Mouse (Mus musculus): ENCODE measurements around the gene H2al1c. TPM values are rescaled to one million over a fixed set of nuclear protein-coding genes. Genes with fewer than 3 reads are reported as not detected.
"Not testable (repeated sequence)": the region's sequence is repeated elsewhere in the genome, so short reads cannot be mapped to it uniquely, and the experiment has no call there.

The H2al1c gene
- not detected in 3 replicates for total RNA-seq (2017)

DNA sequence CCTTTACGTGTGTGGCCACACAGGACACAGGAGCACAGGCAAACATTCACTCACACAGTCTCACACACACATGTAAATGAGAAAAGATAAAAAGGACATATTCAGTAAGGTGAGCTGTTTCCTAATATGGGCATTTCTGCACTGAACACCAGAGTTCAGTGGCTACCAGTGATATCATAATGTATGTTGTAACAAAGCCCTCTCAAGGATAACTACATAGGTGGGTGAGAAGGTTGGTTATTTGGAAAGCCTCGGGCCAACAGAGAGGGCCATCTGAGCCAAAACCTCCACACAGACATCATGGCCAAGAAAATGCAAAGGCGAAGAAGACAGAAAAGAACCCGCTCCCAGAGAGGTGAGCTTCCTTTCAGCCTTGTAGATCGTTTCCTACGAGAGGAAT lies at the start of gene H2al1c:
Gene H2al1c, plus strand, starts transcription at position 301 of the 400 bp plus-strand sequence.
- ATAC-seq (replicated peaks; ENCODE audit: insufficient number of reproducible peaks, low FRiP score, low TSS enrichment, poor library complexity, severe bottlenecking): not testable (repeated sequence)

DNA sequence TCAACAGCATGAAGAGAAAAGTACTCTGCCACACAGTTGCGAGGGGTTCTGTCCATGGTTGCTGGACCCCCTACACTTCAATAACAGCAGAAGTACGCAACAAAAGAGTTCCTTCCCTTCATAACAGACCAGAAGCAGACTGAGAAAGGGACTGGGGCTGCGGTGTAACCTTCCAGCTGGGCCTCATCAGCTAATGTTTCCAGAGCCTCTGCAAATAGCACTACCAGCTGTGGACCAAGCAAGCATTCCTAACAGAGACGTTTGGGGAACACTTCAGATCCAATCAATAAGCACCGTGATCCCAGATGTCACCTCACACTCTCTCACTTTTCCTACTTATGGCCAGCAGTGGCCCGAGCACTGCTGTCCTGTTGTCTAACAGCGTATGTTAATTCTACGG lies 40.5 kb upstream of the H2al1c start:
- ATAC-seq (replicated peaks; ENCODE audit: insufficient number of reproducible peaks, low FRiP score, low TSS enrichment, poor library complexity, severe bottlenecking): no peak

- ATAC-seq (replicated peaks; ENCODE audit: insufficient number of reproducible peaks, low FRiP score, low TSS enrichment, poor library complexity, severe bottlenecking): no peak
Observed at GRCm38 (mm10) chrX:11267791-11268190, 37.7 kb upstream of the H2al1c start.

DNA sequence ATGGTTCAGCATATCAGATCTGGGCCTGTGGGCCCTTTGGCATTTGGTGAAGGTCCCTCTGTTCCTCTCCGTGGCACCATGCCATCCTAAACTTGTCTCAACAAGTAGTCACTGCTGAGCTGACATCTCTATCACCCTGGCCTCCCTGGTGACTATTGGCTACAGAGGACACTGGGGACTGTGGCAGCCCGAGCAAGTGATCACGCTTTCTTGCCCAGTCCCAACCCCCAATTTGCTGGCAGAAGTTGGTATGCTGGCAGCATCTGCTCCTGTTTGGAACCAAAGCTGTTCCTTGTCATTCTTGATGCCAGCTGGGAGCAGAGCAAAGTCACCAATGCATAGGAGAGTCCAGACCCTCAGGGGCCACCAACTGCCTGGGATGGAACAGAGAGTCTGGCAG lies 36.4 kb upstream of the H2al1c start:
- no peak for ATAC-seq (replicated peaks; ENCODE audit: insufficient number of reproducible peaks, low FRiP score, low TSS enrichment, poor library complexity, severe bottlenecking)

GRCm38 (mm10) chrX:11273190-11273589 lies 32.3 kb upstream of the H2al1c start:
- ATAC-seq (replicated peaks; ENCODE audit: insufficient number of reproducible peaks, low FRiP score, low TSS enrichment, poor library complexity, severe bottlenecking): no peak

DNA sequence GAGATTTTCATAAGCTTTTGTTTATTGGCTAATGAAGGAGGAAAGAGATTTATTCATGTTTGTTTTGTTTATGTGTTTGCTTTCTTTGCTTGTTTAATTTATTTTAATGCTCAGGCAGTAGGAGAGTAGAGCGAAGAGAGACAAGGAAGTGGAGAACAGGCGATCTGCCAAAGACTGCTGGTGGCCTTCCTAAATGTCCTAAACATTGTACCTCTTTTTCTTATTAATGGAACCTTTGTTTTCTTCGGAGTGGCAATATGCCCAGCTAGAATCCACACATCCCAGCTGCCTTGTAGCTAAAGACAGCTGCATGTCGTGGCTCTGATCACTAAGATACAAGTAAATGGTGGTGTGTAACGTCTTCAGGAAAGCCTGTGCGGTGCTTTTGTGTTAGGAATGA lies 28.4 kb upstream of the H2al1c start:
- ATAC-seq (replicated peaks; ENCODE audit: insufficient number of reproducible peaks, low FRiP score, low TSS enrichment, poor library complexity, severe bottlenecking): no peak

DNA sequence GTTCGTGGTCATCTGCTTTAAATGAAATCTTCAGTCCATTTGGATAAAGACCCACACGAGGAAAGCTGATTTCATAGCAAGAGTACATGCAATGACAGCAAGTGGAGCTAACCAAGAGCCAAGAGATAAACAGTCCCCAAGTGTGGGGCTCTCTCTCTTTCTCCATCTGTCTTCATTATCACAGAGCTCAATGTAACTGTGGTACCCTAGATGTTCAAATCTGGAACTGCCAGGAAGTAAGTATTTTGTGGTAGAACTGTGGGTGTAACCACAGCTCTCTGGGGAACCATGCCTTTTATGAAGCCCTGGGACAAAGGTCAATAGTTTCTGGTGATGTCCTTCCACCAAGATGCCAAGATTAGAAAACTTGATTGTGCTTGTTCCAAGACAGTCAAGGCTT lies 24.7 kb upstream of the H2al1c start:
- ATAC-seq (replicated peaks; ENCODE audit: insufficient number of reproducible peaks, low FRiP score, low TSS enrichment, poor library complexity, severe bottlenecking): no peak

DNA sequence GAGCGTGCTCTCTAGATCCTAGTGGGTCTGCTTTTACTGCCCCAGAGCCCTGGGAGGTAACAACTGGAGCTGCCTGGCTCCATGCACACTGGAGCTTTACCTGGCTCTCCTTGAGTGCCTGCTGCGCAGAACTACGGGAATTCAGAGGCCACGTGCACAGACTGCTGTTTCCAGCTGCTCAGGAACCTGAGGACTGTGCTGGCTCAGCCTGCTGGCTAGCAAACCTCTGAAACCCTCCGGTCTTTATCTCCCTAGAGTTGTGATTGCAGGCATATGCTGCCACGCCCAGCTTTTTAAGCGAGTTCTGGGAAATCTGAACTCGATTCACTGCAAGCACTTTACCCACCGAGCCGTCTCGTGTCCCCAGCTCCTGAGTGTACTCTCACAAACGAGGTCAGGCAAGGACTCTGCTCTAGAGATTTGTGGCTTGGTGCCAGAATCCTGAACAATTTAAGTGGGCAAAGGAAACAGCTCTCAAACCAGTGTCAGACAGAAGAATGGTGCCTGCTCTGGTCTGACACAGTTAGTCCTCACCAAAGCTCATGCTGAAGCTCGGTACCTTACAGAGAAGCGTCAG lies 17.1 kb upstream of the H2al1c start:
- ATAC-seq (replicated peaks; ENCODE audit: insufficient number of reproducible peaks, low FRiP score, low TSS enrichment, poor library complexity, severe bottlenecking): no peak

- ATAC-seq (replicated peaks; ENCODE audit: insufficient number of reproducible peaks, low FRiP score, low TSS enrichment, poor library complexity, severe bottlenecking): no peak
Observed at GRCm38 (mm10) chrX:11289244-11289643, 16.2 kb upstream of the H2al1c start.

- ATAC-seq (replicated peaks; ENCODE audit: insufficient number of reproducible peaks, low FRiP score, low TSS enrichment, poor library complexity, severe bottlenecking): not testable (repeated sequence)
Observed at GRCm38 (mm10) chrX:11298957-11299356, 6.5 kb upstream of the H2al1c start, which contains the start of gene H2al1a. H2al1a (plus strand) TSS chrX:11299257.

GRCm38 (mm10) chrX:11302132-11302531 lies 3.3 kb upstream of the H2al1c start, which contains the start of gene H2al1b:
H2al1b (plus strand) TSS chrX:11302432.
- not testable (repeated sequence) for ATAC-seq (replicated peaks; ENCODE audit: insufficient number of reproducible peaks, low FRiP score, low TSS enrichment, poor library complexity, severe bottlenecking)

- ATAC-seq (replicated peaks; ENCODE audit: insufficient number of reproducible peaks, low FRiP score, low TSS enrichment, poor library complexity, severe bottlenecking): not testable (repeated sequence)
Observed at GRCm38 (mm10) chrX:11308524-11308923, 3.1 kb downstream of the H2al1c start, which contains the start of gene H2al1d. H2al1d (plus strand) TSS chrX:11308824.

DNA sequence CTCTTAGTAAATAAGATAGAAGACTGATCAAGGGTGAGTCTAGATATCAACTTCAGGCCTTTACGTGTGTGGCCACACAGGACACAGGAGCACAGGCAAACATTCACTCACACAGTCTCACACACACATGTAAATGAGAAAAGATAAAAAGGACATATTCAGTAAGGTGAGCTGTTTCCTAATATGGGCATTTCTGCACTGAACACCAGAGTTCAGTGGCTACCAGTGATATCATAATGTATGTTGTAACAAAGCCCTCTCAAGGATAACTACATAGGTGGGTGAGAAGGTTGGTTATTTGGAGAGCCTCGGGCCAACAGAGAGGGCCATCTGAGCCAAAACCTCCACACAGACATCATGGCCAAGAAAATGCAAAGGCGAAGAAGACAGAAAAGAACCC lies 6.2 kb downstream of the H2al1c start, which contains the start of gene H2al1e:
Gene H2al1e, plus strand, starts transcription at position 301 of the 400 bp plus-strand sequence.
- not testable (repeated sequence) for ATAC-seq (replicated peaks; ENCODE audit: insufficient number of reproducible peaks, low FRiP score, low TSS enrichment, poor library complexity, severe bottlenecking)

GRCm38 (mm10) chrX:11314858-11315257 lies 9.4 kb downstream of the H2al1c start, which contains the start of gene H2al1f:
H2al1f (plus strand) TSS chrX:11315158.
- not testable (repeated sequence) for ATAC-seq (replicated peaks; ENCODE audit: insufficient number of reproducible peaks, low FRiP score, low TSS enrichment, poor library complexity, severe bottlenecking)

DNA sequence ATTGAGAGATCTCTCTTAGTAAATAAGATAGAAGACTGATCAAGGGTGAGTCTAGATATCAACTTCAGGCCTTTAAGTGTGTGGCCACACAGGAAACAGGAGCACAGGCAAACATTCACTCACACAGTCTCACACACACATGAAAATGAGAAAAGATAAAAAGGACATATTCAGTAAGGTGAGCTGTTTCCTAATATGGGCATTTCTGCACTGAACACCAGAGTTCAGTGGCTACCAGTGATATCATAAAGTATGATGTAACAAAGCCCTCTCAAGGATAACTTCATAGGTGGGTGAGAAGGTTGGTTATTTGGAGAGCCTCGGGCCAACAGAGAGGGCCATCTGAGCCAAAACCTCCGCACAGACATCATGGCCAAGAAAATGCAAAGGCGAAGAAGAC lies 12.5 kb downstream of the H2al1c start, which contains the start of gene H2al1g:
Gene H2al1g, plus strand, starts transcription at position 301 of the 400 bp plus-strand sequence.
- ATAC-seq (replicated peaks; ENCODE audit: insufficient number of reproducible peaks, low FRiP score, low TSS enrichment, poor library complexity, severe bottlenecking): not testable (repeated sequence)

DNA sequence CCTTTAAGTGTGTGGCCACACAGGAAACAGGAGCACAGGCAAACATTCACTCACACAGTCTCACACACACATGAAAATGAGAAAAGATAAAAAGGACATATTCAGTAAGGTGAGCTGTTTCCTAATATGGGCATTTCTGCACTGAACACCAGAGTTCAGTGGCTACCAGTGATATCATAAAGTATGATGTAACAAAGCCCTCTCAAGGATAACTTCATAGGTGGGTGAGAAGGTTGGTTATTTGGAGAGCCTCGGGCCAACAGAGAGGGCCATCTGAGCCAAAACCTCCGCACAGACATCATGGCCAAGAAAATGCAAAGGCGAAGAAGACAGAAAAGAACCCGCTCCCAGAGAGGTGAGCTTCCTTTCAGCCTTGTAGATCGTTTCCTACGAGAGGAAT lies 15.7 kb downstream of the H2al1c start, which contains the start of gene H2al1h:
Gene H2al1h, plus strand, starts transcription at position 301 of the 400 bp plus-strand sequence.
- ATAC-seq (replicated peaks; ENCODE audit: insufficient number of reproducible peaks, low FRiP score, low TSS enrichment, poor library complexity, severe bottlenecking): not testable (repeated sequence)

DNA sequence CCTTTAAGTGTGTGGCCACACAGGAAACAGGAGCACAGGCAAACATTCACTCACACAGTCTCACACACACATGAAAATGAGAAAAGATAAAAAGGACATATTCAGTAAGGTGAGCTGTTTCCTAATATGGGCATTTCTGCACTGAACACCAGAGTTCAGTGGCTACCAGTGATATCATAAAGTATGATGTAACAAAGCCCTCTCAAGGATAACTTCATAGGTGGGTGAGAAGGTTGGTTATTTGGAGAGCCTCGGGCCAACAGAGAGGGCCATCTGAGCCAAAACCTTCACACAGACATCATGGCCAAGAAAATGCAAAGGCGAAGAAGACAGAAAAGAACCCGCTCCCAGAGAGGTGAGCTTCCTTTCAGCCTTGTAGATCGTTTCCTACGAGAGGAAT lies 18.9 kb downstream of the H2al1c start, which contains the start of gene H2al1i:
Gene H2al1i, plus strand, starts transcription at position 301 of the 400 bp plus-strand sequence.
- not testable (repeated sequence) for ATAC-seq (replicated peaks; ENCODE audit: insufficient number of reproducible peaks, low FRiP score, low TSS enrichment, poor library complexity, severe bottlenecking)

DNA sequence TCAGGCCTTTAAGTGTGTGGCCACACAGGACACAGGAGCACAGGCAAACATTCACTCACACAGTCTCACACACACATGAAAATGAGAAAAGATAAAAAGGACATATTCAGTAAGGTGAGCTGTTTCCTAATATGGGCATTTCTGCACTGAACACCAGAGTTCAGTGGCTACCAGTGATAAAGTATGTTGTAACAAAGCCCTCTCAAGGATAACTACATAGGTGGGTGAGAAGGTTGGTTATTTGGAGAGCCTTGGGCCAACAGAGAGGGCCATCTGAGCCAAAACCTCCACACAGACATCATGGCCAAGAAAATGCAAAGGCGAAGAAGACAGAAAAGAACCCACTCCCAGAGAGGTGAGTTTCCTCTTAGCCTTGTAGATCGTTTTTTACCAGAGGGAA lies 22.1 kb downstream of the H2al1c start, which contains the start of gene H2al1j:
Gene H2al1j, plus strand, starts transcription at position 301 of the 400 bp plus-strand sequence.
- not testable (repeated sequence) for ATAC-seq (replicated peaks; ENCODE audit: insufficient number of reproducible peaks, low FRiP score, low TSS enrichment, poor library complexity, severe bottlenecking)

GRCm38 (mm10) chrX:11345762-11346161 lies 40.3 kb downstream of the H2al1c start:
- ATAC-seq (replicated peaks; ENCODE audit: insufficient number of reproducible peaks, low FRiP score, low TSS enrichment, poor library complexity, severe bottlenecking): no peak

- ATAC-seq (replicated peaks; ENCODE audit: insufficient number of reproducible peaks, low FRiP score, low TSS enrichment, poor library complexity, severe bottlenecking): no peak
Observed at GRCm38 (mm10) chrX:11346756-11347155, 41.3 kb downstream of the H2al1c start.
